In the genomic region with DNA sequence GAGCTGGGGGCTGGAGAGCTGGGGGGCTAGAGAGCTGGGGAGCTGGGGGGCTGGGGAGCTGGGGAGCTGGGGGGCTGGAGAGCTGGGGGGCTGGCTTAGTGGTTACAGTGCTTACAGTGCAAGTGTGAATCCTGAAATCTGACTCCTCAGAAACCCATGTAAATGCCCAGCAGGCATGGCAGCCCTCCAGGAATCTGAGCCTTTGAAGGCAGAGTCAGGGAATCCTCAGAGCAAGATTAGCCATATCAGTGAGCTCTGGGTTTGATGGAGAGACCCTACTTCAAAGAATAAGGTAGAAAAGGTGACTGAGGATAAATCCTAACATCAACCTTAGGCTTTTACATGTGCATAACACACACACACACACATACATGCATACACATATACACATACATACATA, we compare ENCODE assay signal across 27 mouse cellular contexts.
DNase-seq lines count a peak whose midpoint lies in the region; ATAC-seq lines count a peak whose summit lies in the region.
"Had no signal": no experiment of that assay in that cellular context is flagged by ENCODE, and none has a peak within 500 bp of the region (broad histone marks: within the 10 kb centered on the region; RNA-seq: fewer than 3 reads in every experiment).

No protein-coding gene starts in this region.

- H3K36me3 ChIP-seq in limb, embryonic 12.5 days = no peaks in the 10 kb centered on the region
- H3K36me3 ChIP-seq in limb, embryonic 10.5 days = no peaks in the 10 kb centered on the region
- H3K36me3 ChIP-seq in embryonic facial prominence, embryonic 10.5 days (replicated peaks) = no peaks in the 10 kb centered on the region
- H3K36me3 ChIP-seq in heart, embryonic 10.5 days = no peaks in the 10 kb centered on the region
- H3K36me3 ChIP-seq: embryonic facial prominence, embryonic 12.5 days; forebrain, embryonic 10.5 days had no signal

- peaks cover 20% of the 10 kb centered on the region for H3K4me1 ChIP-seq in limb, embryonic 12.5 days (replicated peaks)
- peaks cover 26% of the 10 kb centered on the region for H3K4me1 ChIP-seq in limb, embryonic 10.5 days
- peaks cover 36% of the 10 kb centered on the region for H3K4me1 ChIP-seq in embryonic facial prominence, embryonic 10.5 days
- peaks cover 15% of the 10 kb centered on the region for H3K4me1 ChIP-seq in heart, embryonic 10.5 days

- H3K9ac ChIP-seq in limb, embryonic 12.5 days (replicated peaks) = no peak overlapping the region
- H3K9ac ChIP-seq: embryonic facial prominence, embryonic 12.5 days; forebrain, postnatal 0 days; liver, embryonic 14.5 days had no signal

- H3K4me3 ChIP-seq in limb, embryonic 12.5 days (replicated peaks) = no peak overlapping the region
- H3K4me3 ChIP-seq in limb, embryonic 10.5 days = no peak overlapping the region
- H3K4me3 ChIP-seq in embryonic facial prominence, embryonic 10.5 days = no peak overlapping the region
- no peak overlapping the region for H3K4me3 ChIP-seq in heart, embryonic 10.5 days
- H3K4me3 ChIP-seq: embryonic facial prominence, embryonic 12.5 days; forebrain, embryonic 10.5 days; layer of hippocampus, adult 2 months; left cerebral cortex, adult 2 months had no signal

- H3K27ac ChIP-seq in limb, embryonic 12.5 days = peak overlapping the region; percentile 69
- H3K27ac ChIP-seq in limb, embryonic 10.5 days = no peak overlapping the region
- peak overlapping the region; percentile 35; the same call in 1 of the 2 replicates for H3K27ac ChIP-seq in embryonic facial prominence, embryonic 10.5 days (replicated peaks)
- H3K27ac ChIP-seq in heart, embryonic 10.5 days = no peak overlapping the region
- H3K27ac ChIP-seq: forebrain, embryonic 10.5 days; layer of hippocampus, adult 2 months; left cerebral cortex, adult 2 months; liver, embryonic 14.5 days; macrophage had no signal

- H3K27me3 ChIP-seq in limb, embryonic 12.5 days = peaks cover 3% of the 10 kb centered on the region; the same call in 1 of the 2 replicates
- no peaks in the 10 kb centered on the region for H3K27me3 ChIP-seq in limb, embryonic 10.5 days (ENCODE audit: low read depth, poor library complexity, severe bottlenecking)
- H3K27me3 ChIP-seq in embryonic facial prominence, embryonic 10.5 days (replicated peaks; ENCODE audit: low read depth, poor library complexity, severe bottlenecking) = peaks cover 11% of the 10 kb centered on the region
- H3K27me3 ChIP-seq in heart, embryonic 10.5 days (ENCODE audit: insufficient read depth, poor library complexity, severe bottlenecking) = no peaks in the 10 kb centered on the region
- H3K27me3 ChIP-seq: embryonic facial prominence, embryonic 12.5 days had no signal

- DNase-seq in adrenal gland, postnatal 14 days = peak; percentile 12
- no peak for DNase-seq in adrenal gland, adult (ENCODE audit: inconsistent age in 2 of 2, low spot score in 1 of 2)
- DNase-seq in limb, embryonic 10.5 days (ENCODE audit: low spot score) = no peak
- DNase-seq in 3T3-L1 (ENCODE audit: low read depth, low spot score) = peak; percentile 78
- DNase-seq in embryonic facial prominence, embryonic 10.5 days (ENCODE audit: low spot score) = no peak
- no peak for DNase-seq in heart, embryonic 10.5 days (ENCODE audit: low spot score)
- DNase-seq: adrenal gland, adult 8-10 months; cerebellum, adult 18-20 months; cerebellum, postnatal 36 days; forebrain, postnatal 0 days; heart, postnatal 14 days; kidney, adult 2 months; kidney, postnatal 36 days; liver; lung, adult 2 months; lung, postnatal 10 days; right cerebral cortex, postnatal 25 days; thymus, adult 18-20 months; thymus, postnatal 25 days had no signal

- no peak for ATAC-seq in limb, embryonic 12.5 days (ENCODE audit: insufficient number of reproducible peaks, insufficient read depth, low FRiP score, low TSS enrichment, low read depth)
- ATAC-seq: forebrain, postnatal 0 days; hindbrain, embryonic 16.5 days had no signal

- H3K4me2 ChIP-seq in limb, embryonic 12.5 days = no peak overlapping the region
- H3K4me2 ChIP-seq: embryonic facial prominence, embryonic 12.5 days had no signal

- no peaks in the 10 kb centered on the region for H3K9me3 ChIP-seq in limb, embryonic 12.5 days
- no peaks in the 10 kb centered on the region for H3K9me3 ChIP-seq in limb, embryonic 10.5 days (replicated peaks)
- H3K9me3 ChIP-seq in embryonic facial prominence, embryonic 10.5 days = no peaks in the 10 kb centered on the region
- no peaks in the 10 kb centered on the region for H3K9me3 ChIP-seq in heart, embryonic 10.5 days
- H3K9me3 ChIP-seq: embryonic facial prominence, embryonic 12.5 days; forebrain, embryonic 10.5 days had no signal

Comparison
In these comparisons a context has a peak if more than half of its experiments do, and no peak if none do; other contexts are left out.
1. DNase-seq: peak in adrenal gland, postnatal 14 days (single experiment) and 3T3-L1 (single experiment); none in adrenal gland, adult (0 of 2), limb, embryonic 10.5 days (single experiment), embryonic facial prominence, embryonic 10.5 days (single experiment) and heart, embryonic 10.5 days (single experiment).
2. H3K27ac ChIP-seq: peak in limb, embryonic 12.5 days (single experiment) and embryonic facial prominence, embryonic 10.5 days (single experiment); none in limb, embryonic 10.5 days (single experiment) and heart, embryonic 10.5 days (single experiment).